Mouse (Mus musculus) right cerebral cortex, postnatal 36 days (tissue): ENCODE measurements around the gene Zswim5.

Experiments used
- DNase-seq, 2 experiments: peaks; one replicate each; pipeline ENCODE4 v3.0.0; 2022; ENCODE audit warnings: low spot score in 2 of 2, mixed read lengths in 1 of 2

The Zswim5 gene

GRCm38 (mm10) chr4:116913318-116913717 is 36.1 kb downstream of the Zswim5 start:
- no peak for DNase-seq

GRCm38 (mm10) chr4:116928006-116928651 is 51.0 kb downstream of the Zswim5 start:
- no peak for DNase-seq

GRCm38 (mm10) chr4:116939585-116939984 is 62.4 kb downstream of the Zswim5 start:
- DNase-seq = no peak

GRCm38 (mm10) chr4:116942695-116943094 is 65.5 kb downstream of the Zswim5 start:
- DNase-seq = no peak

- no peak for DNase-seq
Measured at GRCm38 (mm10) chr4:116944055-116944454, 66.9 kb downstream of the Zswim5 start.

GRCm38 (mm10) chr4:116951642-116952041 is 74.5 kb downstream of the Zswim5 start:
- DNase-seq = no peak

GRCm38 (mm10) chr4:116954951-116955350 is 77.8 kb downstream of the Zswim5 start:
- no peak for DNase-seq

GRCm38 (mm10) chr4:116976503-116976902 is 99.3 kb downstream of the Zswim5 start:
- no peak for DNase-seq

GRCm38 (mm10) chr4:116985681-116986080 is 108.5 kb downstream of the Zswim5 start:
- no peak for DNase-seq

GRCm38 (mm10) chr4:116986400-116987121 is 109.4 kb downstream of the Zswim5 start:
- peak in 1 of 2 experiments; percentile 48 for DNase-seq

GRCm38 (mm10) chr4:116987122-116987456 is 109.9 kb downstream of the Zswim5 start:
- no peak for DNase-seq

GRCm38 (mm10) chr4:116989731-116990130 is 112.6 kb downstream of the Zswim5 start:
- DNase-seq = no peak

GRCm38 (mm10) chr4:116991366-116991765 is 114.2 kb downstream of the Zswim5 start:
- peak; percentile 68 to 77 for DNase-seq

- peak; percentile 92 to 93 for DNase-seq
Measured at GRCm38 (mm10) chr4:116993672-116994621, 116.8 kb downstream of the Zswim5 start, which contains the start of gene Urod. Urod (minus strand) TSS chr4:116994413.

GRCm38 (mm10) chr4:116995131-116995797 is 118.1 kb downstream of the Zswim5 start, which contains the start of gene Hectd3:
Hectd3 (plus strand) TSS chr4:116995317.
- DNase-seq = no peak

GRCm38 (mm10) chr4:116995798-116996135 is 118.6 kb downstream of the Zswim5 start:
- DNase-seq = no peak

GRCm38 (mm10) chr4:116999513-117000154 is 122.5 kb downstream of the Zswim5 start:
- no peak for DNase-seq

- no peak for DNase-seq
Measured at GRCm38 (mm10) chr4:117001957-117002356, 124.8 kb downstream of the Zswim5 start.

GRCm38 (mm10) chr4:117002543-117003521 is 125.7 kb downstream of the Zswim5 start:
- peak in 1 of 2 experiments; percentile 55 for DNase-seq

- no peak for DNase-seq
Measured at GRCm38 (mm10) chr4:117004649-117005048, 127.5 kb downstream of the Zswim5 start.
